Mouse (Mus musculus): ENCODE results near the gene Dda1.

- TF ChIP-seq CTCF (IDR thresholded peaks at IDR 0.05; ENCODE audit: low read depth): no peak
- TF ChIP-seq EP300 (IDR thresholded peaks at IDR 0.05; ENCODE audit: low read depth): no peak
Observed at GRCm38 (mm10) chr8:71468001-71468400, 998 bp upstream of the Dda1 start.

Measured in heart, postnatal 0 days (tissue).